Mouse (Mus musculus): ENCODE results near the gene 1700061G19Rik.

The 1700061G19Rik gene

DNA sequence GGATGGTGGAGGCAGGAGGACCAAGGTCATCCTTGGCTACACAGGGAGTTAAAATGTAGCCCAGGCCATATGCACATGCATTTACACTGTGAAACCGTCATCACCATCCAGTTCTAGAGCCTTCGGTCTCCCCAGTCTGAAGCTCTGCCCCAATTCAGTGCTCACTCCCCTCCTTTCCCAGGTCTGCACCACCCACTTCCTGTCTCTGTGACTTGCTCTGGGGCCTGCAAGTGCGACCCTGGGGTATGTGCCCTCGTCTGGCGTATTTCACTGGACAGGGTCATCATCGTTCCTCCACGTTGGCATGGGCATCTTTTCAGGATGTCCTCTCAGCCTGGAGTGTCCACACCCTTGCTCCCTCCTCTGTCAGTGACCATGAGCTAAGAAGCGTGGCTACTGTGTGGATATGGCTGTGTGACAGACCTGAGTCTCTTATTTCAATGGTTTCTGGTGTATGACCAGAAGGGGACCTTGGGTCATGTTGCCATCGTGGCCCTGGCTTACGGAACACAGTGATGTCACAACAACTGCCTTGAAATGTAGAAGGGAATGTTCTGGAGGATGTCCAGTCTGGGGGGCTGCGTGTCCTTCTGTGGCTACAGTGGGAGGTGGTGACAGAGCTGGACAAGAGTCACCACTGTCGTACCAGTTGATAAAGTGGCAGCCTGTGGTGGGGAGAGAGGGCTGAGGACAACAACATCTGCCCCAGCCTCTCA lies at the start of gene 1700061G19Rik:
Gene 1700061G19Rik, plus strand, starts transcription at position 542 of the 716 bp plus-strand sequence.
- no peak for DNase-seq

DNA sequence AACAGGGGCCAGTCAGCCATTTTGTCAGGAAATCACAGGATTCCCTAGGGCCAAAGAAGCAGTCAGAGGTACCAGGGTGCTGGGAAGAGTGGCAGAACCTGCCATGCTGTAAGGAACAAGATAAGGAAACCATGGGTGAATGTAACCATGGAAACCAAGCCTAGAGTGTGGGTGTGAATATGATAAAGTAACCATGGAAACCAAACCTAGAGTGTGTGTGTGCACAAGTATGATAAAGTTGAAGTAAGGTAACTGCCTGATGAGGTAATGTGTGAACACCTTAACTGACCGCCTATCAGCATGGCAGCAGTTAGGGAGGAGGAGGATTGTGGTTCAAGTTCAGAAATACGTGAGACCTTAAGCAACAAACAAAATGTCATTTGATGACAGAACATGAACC lies 48.6 kb upstream of the 1700061G19Rik start:
- DNase-seq: no peak

DNA sequence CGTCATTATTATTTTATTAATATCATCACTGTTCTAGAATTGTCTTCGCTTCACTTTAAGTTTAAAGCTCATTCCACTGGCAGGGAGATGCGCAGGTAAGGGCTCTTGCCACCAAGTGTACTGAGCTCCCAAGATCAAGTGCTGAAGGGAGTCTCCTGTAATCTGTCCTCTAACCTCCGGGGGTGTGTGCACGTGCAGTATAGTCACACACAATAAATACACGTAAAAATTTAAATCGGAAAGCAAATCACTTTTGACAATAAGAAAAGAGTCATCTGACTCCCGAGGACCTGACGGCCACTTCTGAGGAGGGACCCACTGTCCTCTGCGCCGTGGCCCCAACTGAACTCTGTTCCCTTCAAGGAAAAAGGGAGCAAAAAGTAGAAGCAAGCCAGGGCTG lies 46.1 kb upstream of the 1700061G19Rik start:
- no peak for DNase-seq

- DNase-seq: no peak
Observed at GRCm38 (mm10) chr17:56829795-56830194, 45.5 kb upstream of the 1700061G19Rik start.

DNA sequence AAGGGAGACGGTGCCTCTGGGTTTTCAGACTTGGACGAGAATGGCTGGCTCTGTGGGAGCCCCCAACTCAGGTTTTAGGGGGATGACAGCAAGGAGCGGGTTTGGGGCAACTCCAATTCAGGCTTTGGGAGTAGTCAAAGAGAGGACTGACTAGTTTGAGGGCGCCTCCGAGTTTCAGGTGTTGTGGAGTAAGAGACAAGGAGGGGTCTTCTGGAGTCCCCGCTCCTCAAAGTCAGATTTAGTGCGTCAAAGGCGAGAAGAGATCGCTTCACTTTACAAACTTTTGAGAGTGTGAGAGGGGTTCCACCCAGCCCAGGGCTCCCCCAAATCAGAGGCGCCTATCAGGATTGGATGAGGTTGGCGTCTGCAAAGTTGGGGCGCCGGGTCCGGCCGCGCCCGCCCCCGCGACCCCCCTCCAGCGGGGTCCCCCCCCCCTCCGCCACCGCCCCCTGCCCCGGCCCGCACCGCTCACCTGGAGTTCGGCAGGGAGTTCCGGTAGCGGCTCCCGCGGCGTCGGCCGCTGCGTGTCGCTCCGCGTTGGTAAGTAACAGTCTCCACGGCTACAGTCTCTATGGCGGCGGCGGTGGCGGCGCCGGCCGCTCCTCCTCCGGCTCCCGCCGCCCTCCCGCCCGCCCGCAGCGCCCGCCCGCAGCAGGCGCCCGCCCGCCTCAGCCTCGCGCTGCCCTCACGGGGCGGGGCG lies 44.7 kb upstream of the 1700061G19Rik start, which contains the start of gene Rfx2:
Gene Rfx2, minus strand, starts transcription at position 603 of the 700 bp plus-strand sequence.
- DNase-seq: no peak

- peak; percentile 99 for DNase-seq
Observed at GRCm38 (mm10) chr17:56831111-56831816, 44.0 kb upstream of the 1700061G19Rik start.

DNA sequence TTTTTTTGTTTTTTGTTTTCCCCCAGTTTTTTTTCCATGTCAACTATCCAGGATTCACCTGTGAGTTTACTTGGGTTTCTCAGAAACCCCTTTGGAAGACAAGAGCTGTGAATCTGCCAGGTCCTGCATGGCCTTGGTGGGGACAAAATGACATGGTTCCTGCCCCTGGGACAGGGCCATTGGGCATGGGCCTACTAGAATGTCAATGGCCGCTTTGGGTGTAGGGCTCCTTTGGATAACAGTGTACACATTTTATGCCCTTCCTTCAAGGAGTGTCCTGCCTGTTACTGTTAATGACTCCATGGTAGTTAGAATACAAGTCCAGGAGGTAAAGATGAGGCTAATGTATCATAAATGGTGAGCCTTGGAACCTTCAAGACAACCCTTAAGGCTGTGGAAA lies 42.4 kb upstream of the 1700061G19Rik start:
- no peak for DNase-seq

DNA sequence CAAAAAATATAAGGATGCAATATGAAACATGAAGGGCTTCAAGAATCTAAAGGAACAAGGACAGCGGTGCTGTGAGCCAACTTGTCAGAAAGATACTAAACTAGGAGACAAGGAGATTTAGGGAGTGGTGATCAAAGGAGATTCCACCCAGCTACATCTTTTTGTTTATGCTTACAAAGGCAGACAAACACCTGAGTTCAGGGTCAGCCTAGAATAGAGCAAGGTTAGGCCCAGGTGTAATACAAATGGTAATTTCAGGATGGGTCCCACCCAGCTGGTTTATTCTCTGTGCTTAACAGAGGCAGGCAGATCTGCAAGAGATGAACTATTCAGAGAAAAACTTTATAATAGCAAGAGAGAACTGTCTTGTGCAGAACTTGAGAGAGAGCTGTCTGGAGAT lies 41.9 kb upstream of the 1700061G19Rik start:
- DNase-seq: no peak

DNA sequence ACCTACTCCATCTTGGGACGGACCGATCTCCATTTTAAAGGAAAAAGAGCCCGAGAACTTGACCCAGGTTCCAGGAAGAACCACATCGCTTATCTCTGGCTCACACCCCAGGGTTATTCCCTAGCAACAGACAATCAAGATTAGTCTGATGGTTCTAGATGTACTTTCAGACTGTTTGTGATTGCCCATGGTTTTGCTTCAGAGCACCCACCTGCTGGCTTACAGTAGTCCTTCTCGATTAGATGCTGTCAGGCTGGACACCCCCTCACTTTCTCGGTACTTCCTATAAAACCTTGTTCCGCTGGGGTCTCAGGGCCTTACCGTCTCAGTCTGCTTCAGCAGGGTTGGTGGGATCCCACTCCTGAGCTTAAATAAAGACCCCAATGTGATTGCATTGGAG lies 38.9 kb upstream of the 1700061G19Rik start:
- DNase-seq: no peak

DNA sequence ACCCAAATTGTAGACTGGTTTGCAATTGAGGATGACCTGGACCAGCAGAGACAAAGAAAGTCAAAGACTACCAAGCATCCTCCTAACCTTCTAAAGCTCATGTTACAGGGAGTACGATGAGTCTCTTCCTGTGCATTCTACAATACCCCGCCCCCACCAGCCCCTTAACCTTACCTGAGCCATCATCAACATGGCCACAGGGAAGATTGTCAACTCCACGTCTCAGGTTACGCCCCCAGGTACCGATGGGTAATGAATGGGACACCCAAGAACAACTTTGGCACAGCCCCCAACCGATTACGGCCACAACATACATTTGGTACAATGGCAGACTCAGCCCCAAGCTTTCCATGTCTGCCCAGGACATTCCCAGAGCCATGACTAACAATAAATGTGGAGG lies 34.8 kb upstream of the 1700061G19Rik start:
- DNase-seq: no peak

GRCm38 (mm10) chr17:56842173-56842572 lies 33.1 kb upstream of the 1700061G19Rik start:
- DNase-seq: no peak

DNA sequence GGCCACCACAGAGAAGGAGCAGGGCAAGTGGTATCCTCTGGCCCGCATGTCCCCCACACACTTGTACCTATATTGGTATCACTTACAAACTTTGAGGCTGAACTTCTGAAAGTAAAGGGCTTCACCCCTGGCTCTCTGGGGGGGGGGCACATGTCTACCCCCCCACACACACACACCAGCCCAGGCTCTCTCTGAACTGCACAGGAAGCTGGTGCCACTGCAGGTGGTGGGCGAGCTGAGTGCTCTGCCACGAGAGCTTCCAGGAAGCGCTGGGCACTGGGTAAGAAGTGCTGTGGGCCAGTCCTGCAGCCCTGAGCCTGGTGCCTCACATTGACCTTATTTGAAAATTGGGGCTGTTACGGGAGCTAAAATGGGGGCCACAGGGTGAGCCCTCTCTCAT lies 31.6 kb upstream of the 1700061G19Rik start:
- DNase-seq: no peak

DNA sequence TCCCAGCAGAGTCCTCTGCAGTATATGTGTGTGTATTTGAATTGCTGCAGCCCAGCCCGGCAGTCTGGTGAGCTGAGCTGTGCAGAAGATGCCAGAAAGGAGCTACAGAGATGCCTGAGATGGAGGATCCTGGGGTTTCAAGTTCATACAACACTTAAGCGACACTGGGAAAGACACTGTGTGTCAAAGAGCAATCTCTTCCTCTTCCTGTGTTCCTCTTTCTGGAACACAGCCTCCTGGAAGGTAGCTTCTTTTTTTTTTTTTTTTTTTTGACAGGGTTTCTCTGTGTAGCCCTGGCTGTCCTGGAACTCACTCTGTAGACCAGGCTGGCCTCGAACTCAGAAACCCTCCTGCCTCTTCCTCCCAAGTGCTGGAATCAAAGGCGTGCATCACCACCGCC lies 26.5 kb upstream of the 1700061G19Rik start:
- no peak for DNase-seq

- no peak for DNase-seq
Observed at GRCm38 (mm10) chr17:56849710-56850109, 25.6 kb upstream of the 1700061G19Rik start.

DNA sequence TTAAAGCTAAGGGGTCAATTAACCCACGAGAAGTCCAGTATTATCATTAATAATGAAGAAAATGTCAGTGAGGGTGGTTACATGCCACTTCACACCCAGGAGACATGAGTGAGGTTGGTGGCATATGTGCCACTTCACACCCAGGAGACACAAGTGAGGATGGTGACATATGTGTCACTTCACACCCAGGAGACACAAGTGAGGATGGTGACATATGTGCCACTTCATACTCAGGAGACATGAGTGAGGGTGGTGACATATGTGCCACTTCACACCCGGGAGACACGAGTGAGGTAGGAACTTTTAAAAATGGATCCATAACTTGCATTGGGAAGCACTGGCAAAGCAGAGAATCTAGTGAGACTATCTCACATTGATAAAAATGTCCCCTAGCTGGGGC lies 24.1 kb upstream of the 1700061G19Rik start:
- DNase-seq: no peak

GRCm38 (mm10) chr17:56855421-56855820 lies 19.9 kb upstream of the 1700061G19Rik start:
- no peak for DNase-seq

GRCm38 (mm10) chr17:56858216-56858615 lies 17.1 kb upstream of the 1700061G19Rik start:
- DNase-seq: peak; percentile 54

- no peak for DNase-seq
Observed at GRCm38 (mm10) chr17:56858922-56859321, 16.4 kb upstream of the 1700061G19Rik start.

GRCm38 (mm10) chr17:56861197-56861596 lies 14.1 kb upstream of the 1700061G19Rik start:
- DNase-seq: no peak

DNA sequence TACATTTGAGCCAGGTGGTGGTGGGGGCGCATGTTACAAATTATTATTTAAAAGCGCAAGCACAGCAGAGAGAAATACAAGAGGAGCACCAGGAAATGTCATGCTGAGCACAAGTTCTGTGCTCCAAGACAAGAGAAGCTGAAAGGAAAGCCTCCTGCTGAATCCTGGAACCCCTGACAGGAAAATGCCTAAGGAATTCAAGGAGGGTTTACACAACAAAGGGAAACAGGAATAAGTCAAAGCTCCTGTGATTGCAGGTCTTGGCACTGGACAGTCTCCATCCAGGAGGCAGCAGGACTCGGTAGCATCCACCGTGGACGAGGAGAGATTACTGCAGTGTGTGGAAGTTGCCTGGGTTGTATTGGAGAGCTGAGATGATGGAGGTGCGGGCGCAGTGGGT lies 9.2 kb upstream of the 1700061G19Rik start:
- DNase-seq: no peak

GRCm38 (mm10) chr17:56869481-56869977 lies 5.7 kb upstream of the 1700061G19Rik start:
- DNase-seq: no peak

DNA sequence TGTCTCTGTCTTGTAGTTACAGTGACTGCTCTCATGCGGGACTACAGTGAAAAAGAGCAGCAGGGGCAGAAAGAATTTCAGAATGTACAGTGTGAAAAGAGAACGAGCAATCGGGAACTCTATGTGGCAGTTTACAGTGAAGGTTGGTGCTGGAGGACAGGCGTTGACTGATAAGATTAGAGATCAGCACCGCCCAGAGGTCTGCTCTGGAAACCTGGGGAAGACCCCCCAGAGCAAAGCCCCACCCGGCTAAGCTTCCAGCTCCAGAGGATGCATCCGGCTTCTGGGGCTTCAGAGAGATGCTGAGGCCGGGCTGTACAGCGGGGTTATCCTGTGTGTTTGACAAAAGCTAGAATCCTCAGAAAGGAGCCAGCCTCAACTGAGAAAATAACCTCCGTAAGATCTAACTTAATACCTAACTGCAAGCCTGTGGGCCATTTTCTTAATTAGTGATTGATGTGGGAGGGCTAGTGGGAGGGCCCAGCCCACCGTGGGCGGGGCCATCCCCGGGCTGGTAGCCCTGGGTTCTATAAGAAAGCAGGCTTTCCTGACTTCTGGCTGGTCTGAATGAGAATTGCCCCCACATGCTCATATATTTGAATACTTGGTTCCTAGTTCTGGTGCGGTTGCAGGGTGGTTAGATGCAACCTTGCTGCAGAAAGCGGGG lies 4.9 kb upstream of the 1700061G19Rik start:
- DNase-seq: no peak

DNA sequence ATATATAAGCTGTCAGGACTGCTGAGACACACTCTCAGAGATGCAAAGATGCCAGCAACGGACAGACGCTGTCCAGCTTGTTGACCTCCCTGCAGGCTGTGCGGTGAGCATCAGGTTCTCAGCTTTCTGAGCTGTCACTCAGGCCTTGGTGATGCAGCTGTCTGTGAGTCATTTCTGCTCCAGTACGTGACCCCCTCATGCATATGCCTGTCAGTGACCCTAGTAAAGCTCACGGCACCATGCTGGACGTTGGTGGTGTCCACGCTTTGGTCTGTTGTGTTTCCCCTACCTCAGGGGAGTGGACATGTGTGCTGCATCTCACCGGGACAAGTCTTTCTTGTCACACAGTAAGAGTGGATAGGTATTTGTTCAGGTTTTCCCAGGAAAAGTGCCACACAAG lies 3.5 kb upstream of the 1700061G19Rik start:
- DNase-seq: no peak

Measured in right cerebral cortex, postnatal 14 days (tissue).